Comparison of ENCODE assay signal across 31 mouse cellular contexts in genomic region chr11:104072591-104073183, GRCm38 (mm10). TPM values are rescaled to one million over a fixed set of nuclear protein-coding genes. Genes with fewer than 3 reads are reported as not detected.
DNase-seq lines count a peak whose midpoint lies in the region; ATAC-seq and TF ChIP-seq lines count a peak whose summit lies in the region.
"Had no signal": no experiment of that assay in that cellular context is flagged by ENCODE, and none has a peak within 500 bp of the region (broad histone marks: within the 10 kb centered on the region; RNA-seq: fewer than 3 reads in every experiment).

No protein-coding gene starts in this region.

- no peak overlapping the region for H3K27ac ChIP-seq in testis, adult 2 months (ENCODE audit: control insufficient read depth, insufficient read depth, low read depth, low read length)
- H3K27ac ChIP-seq in midbrain, embryonic 15.5 days: no peak overlapping the region
- H3K27ac ChIP-seq: embryonic facial prominence, embryonic 13.5 days; forebrain, embryonic 13.5 days; layer of hippocampus, adult 2 months; limb, embryonic 12.5 days; neural tube, embryonic 15.5 days had no signal

- H3K9me3 ChIP-seq in midbrain, embryonic 15.5 days: no peaks in the 10 kb centered on the region
- H3K9me3 ChIP-seq: embryonic facial prominence, embryonic 13.5 days; forebrain, embryonic 13.5 days; heart, embryonic 12.5 days; limb, embryonic 12.5 days; neural tube, embryonic 15.5 days had no signal

- no peak for DNase-seq in testis, postnatal 14 days (ENCODE audit: low spot score)
- no peak for DNase-seq in neural tube, embryonic 10.5 days (ENCODE audit: extremely low spot score, low spot score)
- no peak for DNase-seq in adrenal gland, postnatal 10 days
- DNase-seq: adrenal gland, adult 8-10 months; cerebellum, adult 2 months; cerebellum, postnatal 25 days; embryo, embryonic 11 days; gastrocnemius, postnatal 10 days; heart, adult 11 months; heart, postnatal 10 days; kidney, postnatal 25 days; liver, postnatal 0 days; midbrain, embryonic 14.5 days; thymus, adult 18-20 months; thymus, postnatal 36 days had no signal

- WGBS in midbrain, embryonic 15.5 days: 91% methylated on average over 38 of the region's 38 CpGs

- no peak overlapping the region for H3K4me2 ChIP-seq in midbrain, embryonic 15.5 days
- H3K4me2 ChIP-seq: embryonic facial prominence, embryonic 13.5 days; forebrain, embryonic 13.5 days; heart, embryonic 12.5 days; limb, embryonic 12.5 days; liver, embryonic 11.5 days; neural tube, embryonic 15.5 days had no signal

- peak; percentile 39; the same call in 1 of the 2 replicates for ATAC-seq in common myeloid progenitor, adult 5-6 weeks (replicated peaks; ENCODE audit: low read depth, poor library complexity, severe bottlenecking)
- ATAC-seq in monocyte, adult 5-6 weeks (replicated peaks; ENCODE audit: insufficient number of reproducible peaks, low FRiP score, low TSS enrichment, poor library complexity, severe bottlenecking): 0 out of 2 replicates have a peak, but pooled peaks have one; percentile 17
- no peak for ATAC-seq in midbrain, embryonic 15.5 days (replicated peaks)
- ATAC-seq: forebrain, embryonic 13.5 days; intestine, postnatal 0 days; liver, postnatal 0 days; lung, postnatal 0 days had no signal

- no peak for TF ChIP-seq CTCF in testis, adult 2 months (IDR thresholded peaks at IDR 0.05; ENCODE audit: control insufficient read depth, insufficient read depth, insufficient replicate concordance, low read depth, low read length)

- no peak overlapping the region for H3K9ac ChIP-seq in midbrain, embryonic 15.5 days
- H3K9ac ChIP-seq: embryonic facial prominence, embryonic 13.5 days; forebrain, embryonic 13.5 days; heart, embryonic 12.5 days; limb, embryonic 12.5 days; liver, postnatal 0 days; neural tube, embryonic 15.5 days had no signal

- H3K4me3 ChIP-seq in testis, adult 2 months (ENCODE audit: control insufficient read depth, low read depth, low read length): peak overlapping the region; percentile 2; the same call in 1 of the 2 replicates
- H3K4me3 ChIP-seq in midbrain, embryonic 15.5 days: no peak overlapping the region
- H3K4me3 ChIP-seq: embryonic facial prominence, embryonic 13.5 days; erythroblast, embryonic 14.5 days; forebrain, embryonic 13.5 days; heart, embryonic 12.5 days; layer of hippocampus, adult 2 months; limb, embryonic 12.5 days; myocyte; neural tube, embryonic 15.5 days had no signal

- no peaks in the 10 kb centered on the region for H3K27me3 ChIP-seq in testis, adult 2 months (ENCODE audit: control insufficient read depth, insufficient read depth, low read length)
- no peaks in the 10 kb centered on the region for H3K27me3 ChIP-seq in midbrain, embryonic 15.5 days (replicated peaks)
- H3K27me3 ChIP-seq: CH12.LX; forebrain, embryonic 13.5 days; limb, embryonic 12.5 days; neural tube, embryonic 15.5 days had no signal

- no peaks in the 10 kb centered on the region for H3K36me3 ChIP-seq in testis, adult 2 months (ENCODE audit: control insufficient read depth, insufficient read depth, low read length)
- H3K36me3 ChIP-seq in midbrain, embryonic 15.5 days (replicated peaks): no peaks in the 10 kb centered on the region
- H3K36me3 ChIP-seq: embryonic facial prominence, embryonic 13.5 days; heart, embryonic 12.5 days; limb, embryonic 12.5 days; neural tube, embryonic 15.5 days had no signal

- no peaks in the 10 kb centered on the region; the same call in 1 of the 2 replicates for H3K4me1 ChIP-seq in testis, adult 2 months (ENCODE audit: control insufficient read depth, insufficient read depth, low read length)
- no peaks in the 10 kb centered on the region; the same call in 1 of the 2 replicates for H3K4me1 ChIP-seq in midbrain, embryonic 15.5 days
- H3K4me1 ChIP-seq: embryonic facial prominence, embryonic 13.5 days; forebrain, embryonic 13.5 days; heart, embryonic 12.5 days; limb, embryonic 12.5 days; neural tube, embryonic 15.5 days had no signal

- TF ChIP-seq POLR2A in testis, adult 2 months (IDR thresholded peaks at IDR 0.05; ENCODE audit: control insufficient read depth, low read depth, low read length): no peak

RNA-seq across cellular contexts. Expression of gene Crhr1, which starts 60.0 kb away (rescaled TPM):
- 0.42 and 0.59 TPM in 2 replicates for polyA plus RNA-seq in testis, adult 2 months (2012; rRNA removed)
- total RNA-seq in common myeloid progenitor, adult 5-6 weeks (2017): not detected in 2 replicates
- not detected in 3 replicates for total RNA-seq in monocyte, adult 5-6 weeks (2017)
- total RNA-seq in adrenal gland, postnatal 10 days (2021): not detected
- 7.5 and 8.6 TPM in 2 replicates for polyA plus RNA-seq in midbrain, embryonic 15.5 days (2015; fragmentation: Nextera tagmentation; extraction: Ambion mirVana)
- total RNA-seq: CH12.LX; heart, postnatal 10 days had no signal
- polyA plus RNA-seq: erythroblast, embryonic 14.5 days; heart, embryonic 12.5 days; intestine, postnatal 0 days; liver, embryonic 11.5 days; liver, postnatal 0 days; lung, postnatal 0 days; myocyte had no signal
